Mouse (Mus musculus) brain, embryonic 18.5 days (tissue): ENCODE measurements around the gene Smad5.

ENCODE experiments used
- DNase-seq: peaks from one replicate; pipeline ENCODE4 v3.0.0-alpha.2; 2012; ENCODE audit warnings: low read depth, low spot score

The Smad5 gene

GRCm38 (mm10) chr13:56701924-56702323 is 886 bp upstream of the Smad5 start:
- DNase-seq, result no peak

- DNase-seq, result no peak
Observed at GRCm38 (mm10) chr13:56703222-56703870, 536 bp downstream of the Smad5 start.

GRCm38 (mm10) chr13:56703871-56704321 is 1.1 kb downstream of the Smad5 start:
- DNase-seq, result no peak

GRCm38 (mm10) chr13:56704596-56704995 is 1.8 kb downstream of the Smad5 start:
- DNase-seq, result no peak

GRCm38 (mm10) chr13:56707111-56707510 is 4.3 kb downstream of the Smad5 start:
- DNase-seq, result no peak

GRCm38 (mm10) chr13:56707606-56708005 is 4.8 kb downstream of the Smad5 start:
- DNase-seq, result no peak

GRCm38 (mm10) chr13:56710620-56711019 is 7.8 kb downstream of the Smad5 start:
- DNase-seq, result no peak

GRCm38 (mm10) chr13:56712221-56712620 is 9.4 kb downstream of the Smad5 start:
- no peak for DNase-seq

- no peak for DNase-seq
Observed at GRCm38 (mm10) chr13:56726551-56726950, 23.7 kb downstream of the Smad5 start.

- no peak for DNase-seq
Observed at GRCm38 (mm10) chr13:56729046-56729445, 26.2 kb downstream of the Smad5 start.

- DNase-seq, result no peak
Observed at GRCm38 (mm10) chr13:56734617-56735016, 31.8 kb downstream of the Smad5 start.

- DNase-seq, result no peak
Observed at GRCm38 (mm10) chr13:56735212-56735875, 32.5 kb downstream of the Smad5 start.

GRCm38 (mm10) chr13:56739556-56739955 is 36.7 kb downstream of the Smad5 start:
- DNase-seq, result no peak

- DNase-seq, result no peak
Observed at GRCm38 (mm10) chr13:56740496-56740895, 37.7 kb downstream of the Smad5 start.

- DNase-seq, result no peak
Observed at GRCm38 (mm10) chr13:56741691-56742090, 38.9 kb downstream of the Smad5 start.

GRCm38 (mm10) chr13:56742325-56742901 is 39.6 kb downstream of the Smad5 start:
- no peak for DNase-seq

GRCm38 (mm10) chr13:56746739-56747532 is 44.1 kb downstream of the Smad5 start:
- DNase-seq, result no peak

- DNase-seq, result no peak
Observed at GRCm38 (mm10) chr13:56747554-56747953, 44.7 kb downstream of the Smad5 start.

GRCm38 (mm10) chr13:56749377-56749776 is 46.6 kb downstream of the Smad5 start:
- no peak for DNase-seq

- DNase-seq, result no peak
Observed at GRCm38 (mm10) chr13:56751774-56752173, 49.0 kb downstream of the Smad5 start.

GRCm38 (mm10) chr13:56752474-56753191 is 49.8 kb downstream of the Smad5 start:
- DNase-seq, result no peak
